Mouse (Mus musculus) kidney, adult 10 weeks (tissue): ENCODE results near the gene Pus1. TPM values are rescaled to one million over a fixed set of nuclear protein-coding genes. Genes with fewer than 3 reads are reported as not detected.

Experiments used
- polyA plus RNA-seq: library from polyadenylated mRNA; stranded (reverse); fragments of 350-450 nt; fragmentation: Illumina TruSeq; extraction: RNeasy Lipid Tissue Mini Kit (QIAGEN cat#74804); gene quantifications from one replicate; pipeline ENCODE4 v1.2.3, GENCODE M21; 2014; ENCODE audit warnings: low read depth, low replicate concordance

Pus1 gene
- polyA plus RNA-seq: not detected

DNA sequence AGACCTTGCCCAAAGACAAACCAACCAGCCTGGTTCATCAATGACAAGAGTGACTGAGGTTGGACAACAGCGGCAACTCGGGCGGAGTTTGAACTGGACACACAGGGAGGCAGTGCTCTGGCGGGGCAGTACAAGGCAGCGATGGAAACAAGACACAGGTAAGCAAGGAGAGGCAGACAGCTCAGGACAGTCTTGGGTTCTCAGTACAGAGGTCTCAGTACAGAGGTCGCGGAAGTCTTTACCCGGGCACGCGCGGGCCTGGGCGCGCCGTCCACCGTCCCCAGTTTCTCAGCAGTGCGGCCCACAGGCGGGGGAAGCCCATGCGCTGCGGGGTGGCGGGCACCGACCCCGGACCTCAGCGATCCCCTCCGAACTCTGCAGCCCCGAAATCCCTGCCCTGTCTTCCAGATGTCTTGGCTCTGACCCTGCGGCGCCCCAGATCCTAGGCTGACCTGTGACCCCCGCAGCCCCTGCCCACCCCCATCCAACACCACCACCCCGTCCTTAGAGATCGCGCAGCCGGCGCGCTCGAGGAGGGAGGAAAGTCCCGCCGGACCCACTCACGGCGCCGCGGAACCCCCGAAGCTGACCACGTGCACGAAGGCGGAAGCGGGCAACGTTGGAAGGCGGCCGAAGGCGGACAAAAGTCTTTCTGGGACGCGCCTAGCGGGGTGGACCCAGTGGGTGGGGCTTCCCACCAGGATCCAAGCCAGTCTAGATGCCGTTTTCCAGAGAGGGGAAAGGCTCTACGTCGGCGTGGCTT, at the start of gene Pus1:
Gene Pus1, minus strand, starts transcription at position 662 of the 763 bp plus-strand sequence.

DNA sequence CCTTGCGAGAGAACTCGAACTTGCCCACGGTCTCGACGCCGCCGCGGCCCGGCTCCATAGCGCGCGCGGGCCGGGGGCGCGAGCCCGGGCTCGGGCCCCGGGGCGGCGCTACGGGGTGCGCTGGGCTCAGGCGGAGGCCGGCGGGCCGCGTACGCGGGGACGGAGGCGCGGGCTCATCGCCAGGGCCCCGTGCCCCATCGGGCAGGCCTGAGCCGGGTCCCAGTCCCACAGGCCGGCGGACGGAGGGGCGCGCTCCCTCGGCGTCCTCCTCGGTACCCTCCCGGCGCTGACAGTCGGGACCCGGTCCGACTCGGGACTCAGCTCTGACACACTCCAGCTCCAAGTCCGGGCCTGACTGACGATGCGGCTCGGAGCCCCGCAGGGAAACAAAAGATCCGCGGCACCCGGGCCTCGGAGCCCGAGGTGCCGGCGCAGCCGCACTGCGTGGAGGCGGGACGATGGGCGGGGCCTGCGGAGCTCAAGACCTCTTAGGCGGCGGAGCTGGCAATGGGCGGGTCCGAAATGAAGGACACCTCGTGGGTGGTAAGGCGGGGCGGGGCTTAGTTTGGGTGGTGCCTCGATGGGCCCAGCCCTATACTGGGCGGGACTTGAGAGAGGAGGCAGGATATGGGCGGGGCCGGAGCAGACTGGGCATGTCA, 29.3 kb upstream of the Pus1 start, which contains the start of gene Ulk1:
Gene Ulk1, minus strand, starts transcription at position 431 of the 659 bp plus-strand sequence.

DNA sequence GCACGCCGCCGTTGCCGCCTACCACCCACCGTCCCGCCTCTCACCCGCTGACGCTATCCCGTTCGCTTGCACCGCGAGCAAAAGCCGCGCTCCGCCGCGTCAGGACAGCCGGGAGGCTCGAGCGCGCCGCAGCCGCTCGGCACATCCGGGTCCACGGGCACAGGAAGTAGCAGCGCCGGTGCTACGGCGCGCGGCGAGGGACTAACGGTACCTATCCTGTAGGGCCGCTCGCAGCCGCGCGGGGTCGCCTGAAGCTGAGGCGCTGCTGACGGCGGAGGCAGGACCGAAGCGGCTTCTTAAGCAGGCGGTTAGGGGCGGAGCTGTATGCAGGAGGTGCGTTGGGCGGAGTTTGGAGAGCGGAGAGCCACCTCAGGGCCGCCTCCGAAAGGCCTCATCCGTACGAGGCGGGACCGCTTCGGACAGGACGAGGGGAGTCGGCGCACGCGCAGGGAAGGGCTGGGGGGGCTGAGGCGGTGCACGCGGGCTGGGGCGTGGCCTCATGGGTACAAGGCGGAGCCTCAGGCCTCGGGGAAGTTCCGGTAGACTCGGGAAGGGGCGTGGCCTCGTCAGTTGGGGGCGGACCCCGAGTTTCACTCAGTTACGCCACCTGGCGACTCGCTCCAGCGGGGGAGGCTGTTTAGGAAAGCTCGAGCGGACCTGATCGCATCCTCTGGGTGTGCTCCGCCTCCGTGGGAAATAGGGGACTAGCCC, 9.9 kb downstream of the Pus1 start, which contains the start of gene Ep400:
Gene Ep400, minus strand, starts transcription at position 270 of the 711 bp plus-strand sequence.

Other genes with a start within 250 kb of the Pus1 start
- gene Galnt9, start 236.3 kb downstream of the Pus1 start, polyA plus RNA-seq: not detected
- 1.7 TPM for gene Noc4l, start 127.2 kb downstream of the Pus1 start, polyA plus RNA-seq
- 3.6 TPM for gene Ddx51, start 127.2 kb downstream of the Pus1 start, polyA plus RNA-seq
- 10.2 TPM for gene Ep400, start 9.9 kb downstream of the Pus1 start, polyA plus RNA-seq
- 8.3 TPM for gene Ulk1, start 29.4 kb upstream of the Pus1 start, polyA plus RNA-seq
- 65.1 TPM for gene Hscb, start 59.1 kb upstream of the Pus1 start, polyA plus RNA-seq
- 9.4 TPM for gene Chek2, start 59.3 kb upstream of the Pus1 start, polyA plus RNA-seq
- 1.8 TPM for gene Ttc28, start 99.1 kb upstream of the Pus1 start, polyA plus RNA-seq